Mouse (Mus musculus) left cerebral cortex, adult 18-20 months (tissue): ENCODE results near the gene Gli1. TPM values are rescaled to one million over a fixed set of nuclear protein-coding genes. Genes with fewer than 3 reads are reported as not detected.

Experiments
- DNase-seq, 2 experiments: peaks; one replicate each; pipeline ENCODE4 v3.0.0; 2021 to 2022; ENCODE audit warnings: low spot score in 2 of 2, mixed read lengths in 1 of 2
- total RNA-seq, 2 experiments: library from RNA; stranded (reverse); gene quantifications; 2 replicates each; pipeline ENCODE4 v1.2.3; 2021

Gene Gli1
- total RNA-seq, 2 experiments from 2014 or later: 3.0 to 4.4 TPM

DNA sequence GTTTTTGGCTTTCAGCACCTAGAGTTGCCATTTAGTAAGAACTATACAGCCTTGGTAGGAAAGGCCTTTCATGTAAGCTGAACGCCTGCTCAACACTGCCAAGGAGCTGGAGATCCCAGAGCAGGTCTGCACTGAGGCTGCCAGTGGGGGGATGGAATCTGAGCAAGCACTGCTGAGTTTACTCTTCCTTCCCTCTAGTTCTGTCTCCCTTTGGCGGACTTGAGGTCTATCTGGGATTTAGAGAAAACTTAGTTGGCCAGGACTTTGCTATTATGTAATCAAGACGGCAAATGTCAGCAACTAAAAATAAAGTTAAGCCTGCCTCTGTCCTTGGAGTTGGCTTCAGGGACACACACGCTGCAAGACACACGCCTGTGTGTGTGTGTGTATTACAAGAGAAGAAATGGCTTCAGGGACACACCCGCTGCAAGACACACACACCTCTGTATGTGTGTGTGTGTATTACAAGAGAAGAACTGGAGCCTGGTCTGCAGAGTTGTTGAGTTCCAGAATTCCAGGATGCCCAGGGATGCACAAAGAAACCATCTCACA is 48.7 kb downstream of the Gli1 start:
- no peak for DNase-seq

GRCm38 (mm10) chr10:127291881-127292638 is 49.7 kb downstream of the Gli1 start:
- DNase-seq: no peak

- peak in 1 of 2 experiments; percentile 43 for DNase-seq
Measured at GRCm38 (mm10) chr10:127290930-127291880, 50.6 kb downstream of the Gli1 start.

DNA sequence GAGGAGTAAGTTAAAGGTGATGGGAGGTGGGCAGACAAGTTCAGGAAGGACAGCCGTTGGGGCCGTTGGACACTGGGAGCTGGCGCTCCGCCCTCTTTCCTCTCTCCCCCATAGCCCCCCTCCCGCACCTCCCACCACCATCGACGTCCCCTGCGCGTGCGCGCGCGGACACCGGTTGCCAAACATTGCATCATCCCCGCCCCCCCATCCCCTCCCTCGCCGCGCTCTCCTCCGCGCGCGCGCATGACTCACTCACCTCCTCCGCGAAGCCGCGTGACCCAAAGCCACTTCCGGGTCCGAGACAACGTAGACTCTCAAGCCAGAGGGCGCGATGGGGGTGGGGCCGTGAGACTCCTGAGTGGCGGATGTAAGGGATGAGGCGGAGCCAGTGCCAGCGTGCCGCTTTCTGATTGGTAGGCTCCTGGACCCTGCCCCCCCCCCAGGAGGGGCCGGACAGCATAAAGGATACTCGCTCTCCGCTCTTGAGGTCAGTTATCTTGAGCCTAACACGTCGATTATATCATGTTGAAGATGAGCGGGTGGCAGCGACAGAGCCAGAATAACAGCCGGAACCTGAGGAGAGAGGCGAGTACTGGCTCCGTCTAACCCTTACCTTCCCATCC is 51.4 kb downstream of the Gli1 start:
- DNase-seq: peak; percentile 100

- DNase-seq: peak in 1 of 2 experiments; percentile 38
Measured at GRCm38 (mm10) chr10:127289573-127290191, 52.1 kb downstream of the Gli1 start.

- peak; percentile 82 to 86 for DNase-seq
Measured at GRCm38 (mm10) chr10:127288800-127289572, 52.8 kb downstream of the Gli1 start, which contains the start of gene Mbd6. Mbd6 (minus strand) TSS chr10:127289018.

DNA sequence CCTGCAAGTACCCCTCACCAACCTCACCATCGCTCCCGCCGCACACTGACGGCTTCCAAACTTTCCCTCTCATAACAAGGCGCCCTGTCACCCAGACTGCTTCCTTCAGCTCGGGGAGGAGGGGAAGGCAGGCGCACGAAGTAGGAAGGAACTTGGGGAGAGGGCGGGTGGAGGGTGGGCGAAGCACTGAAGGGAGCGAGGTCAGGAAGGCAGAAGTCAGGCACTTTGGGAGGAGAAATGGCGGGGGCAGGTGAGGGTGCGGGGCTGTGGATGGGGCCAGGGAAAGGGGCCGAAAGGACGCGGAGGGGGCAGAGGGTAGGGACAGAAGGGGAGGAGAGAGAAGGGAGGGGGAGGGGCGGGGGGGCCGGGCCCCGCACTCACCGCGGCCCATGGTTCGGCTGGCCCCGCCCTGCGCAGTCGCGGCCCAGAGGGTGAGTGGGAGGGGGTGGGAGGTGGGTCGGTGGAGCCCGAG is 53.4 kb downstream of the Gli1 start:
- DNase-seq: no peak

DNA sequence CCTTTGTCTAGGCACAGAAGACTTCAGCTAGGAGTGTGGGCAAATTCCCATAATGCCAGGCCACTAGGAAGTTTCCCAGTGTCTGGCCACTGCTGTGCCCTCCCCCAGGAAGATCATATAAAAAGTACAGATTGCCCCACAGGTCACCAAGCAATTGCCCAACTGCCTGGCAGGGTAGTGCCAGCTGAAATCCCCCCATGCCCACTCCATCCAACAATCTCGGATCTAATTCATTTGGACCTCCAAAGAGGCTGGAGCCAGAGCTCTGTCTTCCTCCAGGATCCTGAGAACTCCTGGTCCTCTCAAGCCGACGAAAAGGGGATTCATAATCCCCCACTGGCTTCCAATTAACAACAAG is 53.9 kb downstream of the Gli1 start:
- no peak for DNase-seq

DNA sequence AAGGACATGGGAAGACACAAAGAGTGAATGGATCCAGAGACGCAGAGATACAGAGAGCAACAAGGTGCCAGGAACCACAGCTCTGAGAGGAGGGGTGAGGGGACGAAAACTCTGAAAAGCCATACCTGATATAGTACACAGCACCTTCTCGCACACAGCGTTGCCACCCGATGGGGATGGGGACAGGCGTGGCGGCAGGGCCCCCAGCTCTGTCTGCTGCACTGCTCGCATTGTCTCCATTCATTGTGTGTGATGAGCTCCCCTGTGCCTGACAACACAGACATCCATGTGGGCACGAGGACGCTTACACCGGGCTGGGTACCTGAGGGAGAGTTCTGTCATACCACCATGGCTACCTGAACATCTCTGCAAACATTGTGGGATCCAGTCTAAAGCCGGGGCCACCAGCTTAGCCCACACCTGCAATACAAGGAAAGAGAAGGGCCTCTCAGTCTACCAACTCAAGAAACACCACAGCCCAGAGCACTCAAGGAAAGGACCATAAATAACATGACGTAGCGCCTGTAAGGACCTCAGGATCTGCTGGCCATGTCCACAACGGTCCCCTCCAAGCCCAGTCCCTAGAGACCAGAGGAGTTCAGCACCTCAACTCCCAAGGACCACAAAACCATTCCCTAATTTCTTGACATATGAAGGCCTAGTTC is 54.4 kb downstream of the Gli1 start:
- DNase-seq: no peak

GRCm38 (mm10) chr10:127286730-127287129 is 55.0 kb downstream of the Gli1 start:
- no peak for DNase-seq

- DNase-seq: no peak
Measured at GRCm38 (mm10) chr10:127286194-127286593, 55.6 kb downstream of the Gli1 start.

GRCm38 (mm10) chr10:127285644-127286043 is 56.1 kb downstream of the Gli1 start:
- DNase-seq: no peak

GRCm38 (mm10) chr10:127284724-127285500 is 56.9 kb downstream of the Gli1 start:
- DNase-seq: no peak

- DNase-seq: no peak
Measured at GRCm38 (mm10) chr10:127284105-127284622, 57.6 kb downstream of the Gli1 start.

DNA sequence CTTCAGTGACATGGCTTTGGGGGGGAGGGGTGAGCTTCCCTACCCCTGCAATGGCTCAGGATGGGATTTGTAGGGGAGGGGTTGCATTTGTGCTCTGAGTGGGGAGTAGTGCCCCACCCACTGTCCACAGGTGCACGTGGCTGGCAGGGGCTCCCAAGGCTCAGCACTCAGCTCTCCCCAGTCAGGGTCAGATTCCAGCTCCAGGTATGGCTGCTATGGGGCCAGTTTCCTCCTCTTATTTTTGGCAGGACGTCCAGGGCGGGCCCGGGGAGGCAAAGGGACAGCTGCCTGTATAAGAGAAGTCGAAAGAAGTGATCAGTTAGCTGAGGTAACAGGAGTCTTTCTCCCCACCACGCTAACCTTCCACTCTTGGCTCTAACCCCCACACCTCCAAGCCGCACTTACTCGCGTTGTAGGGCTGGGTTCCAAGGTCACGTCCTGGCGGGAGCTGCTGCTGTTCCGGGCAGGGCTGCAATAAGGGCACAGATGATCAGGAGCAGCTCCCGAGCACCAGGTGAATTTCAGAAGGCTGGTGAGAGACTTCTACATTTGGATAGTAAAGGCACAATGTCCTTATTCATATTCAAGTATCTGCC is 59.1 kb downstream of the Gli1 start:
- no peak for DNase-seq

DNA sequence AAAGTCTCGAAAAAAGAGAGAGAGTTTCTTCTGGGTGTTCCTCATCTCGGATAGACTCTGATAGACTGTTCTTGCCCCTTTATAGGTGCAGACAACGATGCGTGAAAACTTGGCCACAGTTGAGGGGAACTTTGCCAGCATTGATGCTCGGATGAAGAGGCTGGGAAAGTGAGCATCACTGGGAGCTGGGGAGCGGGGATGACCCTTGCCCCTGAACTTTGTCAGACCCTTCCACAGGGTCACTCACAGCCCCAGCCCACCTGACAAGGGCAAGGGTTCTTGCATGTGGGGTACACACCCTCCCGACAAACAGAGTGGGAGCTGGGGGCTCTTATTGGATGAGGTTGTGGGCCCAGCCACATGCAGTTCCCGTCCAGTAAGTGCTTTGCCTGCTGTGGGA is 60.5 kb downstream of the Gli1 start:
- no peak for DNase-seq
